Mouse (Mus musculus) forebrain, embryonic 15.5 days (tissue): ENCODE data around the gene Tex22. TPM values are rescaled to one million over a fixed set of nuclear protein-coding genes. Genes with fewer than 3 reads are reported as not detected.

ENCODE experiments used
- ATAC-seq: fragments of 200-750 bp; cut with Nextera tagmentation; replicated peaks from 2 replicates; pipeline ENCODE4 v1.8.0; 2017; ENCODE audit warnings: mild to moderate bottlenecking, moderate TSS enrichment, moderate library complexity
- H3K27ac ChIP-seq: fragments of 300-500 bp; sonication (generic); replicated peaks from 2 replicates; pipeline ENCODE4 v1.5.1; 2015; ENCODE audit warnings: mild to moderate bottlenecking, inconsistent platforms
- H3K27me3 ChIP-seq: fragments of 300-500 bp; sonication (generic); 2 replicates; pipeline ENCODE4 v1.6.1; 2015; ENCODE audit warnings: inconsistent platforms
- H3K36me3 ChIP-seq: fragments of 300-500 bp; sonication (generic); 2 replicates; pipeline ENCODE4 v1.6.1; 2015; ENCODE audit warnings: mild to moderate bottlenecking, inconsistent platforms
- H3K4me1 ChIP-seq: fragments of 300-500 bp; sonication (generic); 2 replicates; pipeline ENCODE4 v1.6.1; 2015; ENCODE audit warnings: inconsistent platforms
- H3K4me2 ChIP-seq: fragments of 300-500 bp; sonication (generic); replicated peaks from 2 replicates; pipeline ENCODE4 v1.6.1; 2015; ENCODE audit warnings: mild to moderate bottlenecking, inconsistent platforms
- H3K4me3 ChIP-seq: fragments of 300-500 bp; sonication (generic); 2 replicates; pipeline ENCODE4 v1.5.1; 2015; ENCODE audit warnings: mild to moderate bottlenecking, inconsistent platforms
- H3K9ac ChIP-seq: fragments of 300-500 bp; sonication (generic); replicated peaks from 2 replicates; pipeline ENCODE4 v1.6.1; 2015; ENCODE audit warnings: mild to moderate bottlenecking, inconsistent platforms
- H3K9me3 ChIP-seq: fragments of 300-500 bp; sonication (generic); 2 replicates; pipeline ENCODE4 v1.6.1; 2016; ENCODE audit warnings: inconsistent platforms
- WGBS: fragments of 180-500 bp; shearing (Covaris S2); methylation state at CpG from one replicate; pipeline ENCODE4 v1.1.7; 2015; ENCODE audit warnings: mixed read lengths; 5-methylcytosine and 5-hydroxymethylcytosine counted together
- polyA plus RNA-seq: library from polyadenylated mRNA; unstranded; fragments of >200 nt; fragmentation: Nextera tagmentation; extraction: Ambion mirVana; gene quantifications from 2 replicates; pipeline ENCODE4 v1.2.1, GENCODE M21; 2015

Tex22 gene
- 0.18 and 0.37 TPM in 2 replicates for polyA plus RNA-seq

GRCm38 (mm10) chr12:113074329-113075062, at the start of gene Tex22:
TSS of gene Tex22 (plus strand) at chr12:113074502.
- WGBS, result 2% methylated on average over 32 of the region's 32 CpGs

GRCm38 (mm10) chr12:113026557-113026956, 47.7 kb upstream of the Tex22 start:
- H3K9me3 ChIP-seq, result no peaks in the 10 kb centered on the region
- H3K27me3 ChIP-seq, result no peaks in the 10 kb centered on the region
- 77% methylated on average over 1 of the region's 1 CpGs for WGBS
- no peaks in the 10 kb centered on the region; the same call in 1 of the 2 replicates for H3K36me3 ChIP-seq
- H3K4me3 ChIP-seq, result no peak overlapping the region
- no peak overlapping the region for H3K9ac ChIP-seq
- ATAC-seq, result no peak
- peaks cover 15% of the 10 kb centered on the region for H3K4me1 ChIP-seq
- no peak overlapping the region for H3K27ac ChIP-seq
- no peak overlapping the region for H3K4me2 ChIP-seq

More at GRCm38 (mm10) chr12:113074329-113075062, at the start of gene Tex22:
- Histone ChIP-seq H3K27ac (peak within 1 kb of the TSS; percentile 93), H3K4me1 (peaks cover 21% of the 10 kb centered on the region), H3K27me3 (no peaks in the 10 kb centered on the region), H3K4me3 (peak within 1 kb of the TSS; percentile 44), H3K36me3 (peaks cover 24% of the 10 kb centered on the region), H3K9me3 (no peaks in the 10 kb centered on the region), H3K9ac (peak within 1 kb of the TSS; percentile 57), H3K4me2 (peak within 1 kb of the TSS; percentile 86)
- ATAC-seq, result peak; percentile 94

GRCm38 (mm10) chr12:113027495-113027894, 46.8 kb upstream of the Tex22 start:
- ATAC-seq, result no peak
- no peak overlapping the region for H3K4me2 ChIP-seq
- H3K9me3 ChIP-seq, result no peaks in the 10 kb centered on the region
- H3K4me1 ChIP-seq, result peaks cover 21% of the 10 kb centered on the region
- H3K4me3 ChIP-seq, result no peak overlapping the region
- WGBS, result 91% methylated on average over 2 of the region's 2 CpGs
- H3K27ac ChIP-seq, result no peak overlapping the region
- H3K27me3 ChIP-seq, result no peaks in the 10 kb centered on the region
- no peaks in the 10 kb centered on the region; the same call in 1 of the 2 replicates for H3K36me3 ChIP-seq
- H3K9ac ChIP-seq, result no peak overlapping the region

- no peak overlapping the region for H3K4me2 ChIP-seq
- no peak for ATAC-seq
- H3K4me3 ChIP-seq, result no peak overlapping the region
- H3K36me3 ChIP-seq, result no peaks in the 10 kb centered on the region; the same call in 1 of the 2 replicates
- no peaks in the 10 kb centered on the region for H3K27me3 ChIP-seq
- 64% methylated on average over 5 of the region's 5 CpGs for WGBS
- 0 out of 2 replicates have a peak overlapping the region, but pooled peaks have one; percentile 7 for H3K27ac ChIP-seq
- peaks cover 26% of the 10 kb centered on the region for H3K4me1 ChIP-seq
- no peak overlapping the region for H3K9ac ChIP-seq
- H3K9me3 ChIP-seq, result no peaks in the 10 kb centered on the region
These were observed 46.2 kb upstream of the Tex22 start for GRCm38 (mm10) chr12:113028067-113028466.

GRCm38 (mm10) chr12:113028898-113029297, 45.4 kb upstream of the Tex22 start:
- Histone ChIP-seq H3K4me2 (no peak overlapping the region), H3K36me3 (no peaks in the 10 kb centered on the region; the same call in 1 of the 2 replicates), H3K27me3 (no peaks in the 10 kb centered on the region), H3K9ac (no peak overlapping the region), H3K27ac (0 out of 2 replicates have a peak overlapping the region, but pooled peaks have one; percentile 7), H3K4me1 (peaks cover 34% of the 10 kb centered on the region), H3K9me3 (no peaks in the 10 kb centered on the region), H3K4me3 (no peak overlapping the region)
- no peak for ATAC-seq
- 55% methylated on average over 9 of the region's 9 CpGs for WGBS

- Histone ChIP-seq H3K36me3 (no peaks in the 10 kb centered on the region; the same call in 1 of the 2 replicates), H3K27ac (no peak overlapping the region), H3K4me3 (no peak overlapping the region), H3K4me1 (peaks cover 34% of the 10 kb centered on the region), H3K9ac (no peak overlapping the region), H3K27me3 (no peaks in the 10 kb centered on the region), H3K4me2 (no peak overlapping the region), H3K9me3 (no peaks in the 10 kb centered on the region)
- ATAC-seq, result no peak
- 80% methylated on average over 4 of the region's 4 CpGs for WGBS
These were observed 44.3 kb upstream of the Tex22 start for GRCm38 (mm10) chr12:113030046-113030445.

GRCm38 (mm10) chr12:113030993-113031392, 43.3 kb upstream of the Tex22 start:
- H3K9me3 ChIP-seq, result no peaks in the 10 kb centered on the region
- no peak for ATAC-seq
- H3K27ac ChIP-seq, result no peak overlapping the region
- no peaks in the 10 kb centered on the region for H3K36me3 ChIP-seq
- H3K4me3 ChIP-seq, result no peak overlapping the region
- H3K9ac ChIP-seq, result no peak overlapping the region
- H3K4me1 ChIP-seq, result peaks cover 34% of the 10 kb centered on the region
- H3K4me2 ChIP-seq, result no peak overlapping the region
- H3K27me3 ChIP-seq, result no peaks in the 10 kb centered on the region
- 91% methylated on average over 9 of the region's 9 CpGs for WGBS

GRCm38 (mm10) chr12:113031441-113031840, 42.9 kb upstream of the Tex22 start:
- no peak overlapping the region for H3K4me2 ChIP-seq
- no peaks in the 10 kb centered on the region for H3K9me3 ChIP-seq
- no peaks in the 10 kb centered on the region for H3K27me3 ChIP-seq
- no peak overlapping the region for H3K4me3 ChIP-seq
- H3K27ac ChIP-seq, result no peak overlapping the region
- no peak overlapping the region for H3K9ac ChIP-seq
- ATAC-seq, result no peak
- no peaks in the 10 kb centered on the region for H3K36me3 ChIP-seq
- peaks cover 34% of the 10 kb centered on the region for H3K4me1 ChIP-seq
- WGBS, result 91% methylated on average over 6 of the region's 6 CpGs

- 53% methylated on average over 11 of the region's 11 CpGs for WGBS
- peak; percentile 77 for ATAC-seq
- no peaks in the 10 kb centered on the region for H3K36me3 ChIP-seq
- no peak overlapping the region for H3K4me2 ChIP-seq
- H3K27me3 ChIP-seq, result no peaks in the 10 kb centered on the region
- peak overlapping the region; percentile 29 for H3K27ac ChIP-seq
- no peak overlapping the region for H3K9ac ChIP-seq
- no peak overlapping the region for H3K4me3 ChIP-seq
- H3K9me3 ChIP-seq, result no peaks in the 10 kb centered on the region
- H3K4me1 ChIP-seq, result peaks cover 33% of the 10 kb centered on the region
These were observed 41.7 kb upstream of the Tex22 start for GRCm38 (mm10) chr12:113032296-113033250.

- Histone ChIP-seq H3K4me3 (no peak overlapping the region), H3K9me3 (no peaks in the 10 kb centered on the region), H3K27ac (no peak overlapping the region), H3K36me3 (no peaks in the 10 kb centered on the region), H3K9ac (no peak overlapping the region), H3K4me1 (peaks cover 18% of the 10 kb centered on the region), H3K4me2 (no peak overlapping the region), H3K27me3 (no peaks in the 10 kb centered on the region)
- WGBS, result 95% methylated on average over 2 of the region's 2 CpGs
- ATAC-seq, result no peak
These were observed 39.2 kb upstream of the Tex22 start for GRCm38 (mm10) chr12:113035093-113035492.

- H3K9me3 ChIP-seq, result no peaks in the 10 kb centered on the region
- no peaks in the 10 kb centered on the region for H3K27me3 ChIP-seq
- ATAC-seq, result no peak
- no peak overlapping the region for H3K27ac ChIP-seq
- H3K4me3 ChIP-seq, result no peak overlapping the region
- H3K4me1 ChIP-seq, result peaks cover 28% of the 10 kb centered on the region
- H3K36me3 ChIP-seq, result no peaks in the 10 kb centered on the region
- 93% methylated on average over 4 of the region's 4 CpGs for WGBS
- H3K9ac ChIP-seq, result no peak overlapping the region
- no peak overlapping the region for H3K4me2 ChIP-seq
These were observed 37.3 kb upstream of the Tex22 start for GRCm38 (mm10) chr12:113036996-113037395.

GRCm38 (mm10) chr12:113038414-113038813, 35.9 kb upstream of the Tex22 start:
- Histone ChIP-seq H3K4me1 (peaks cover 14% of the 10 kb centered on the region), H3K4me3 (no peak overlapping the region), H3K4me2 (no peak overlapping the region), H3K9ac (no peak overlapping the region), H3K27ac (no peak overlapping the region), H3K9me3 (no peaks in the 10 kb centered on the region), H3K27me3 (no peaks in the 10 kb centered on the region), H3K36me3 (no peaks in the 10 kb centered on the region)
- 95% methylated on average over 4 of the region's 4 CpGs for WGBS
- no peak for ATAC-seq
